Mouse (Mus musculus) cerebellum, adult 11 months (tissue): ENCODE measurements around the gene Ephb6.

ENCODE experiments used
- DNase-seq: peaks from one replicate; pipeline ENCODE4 v3.0.0; 2022

Gene Ephb6

DNA sequence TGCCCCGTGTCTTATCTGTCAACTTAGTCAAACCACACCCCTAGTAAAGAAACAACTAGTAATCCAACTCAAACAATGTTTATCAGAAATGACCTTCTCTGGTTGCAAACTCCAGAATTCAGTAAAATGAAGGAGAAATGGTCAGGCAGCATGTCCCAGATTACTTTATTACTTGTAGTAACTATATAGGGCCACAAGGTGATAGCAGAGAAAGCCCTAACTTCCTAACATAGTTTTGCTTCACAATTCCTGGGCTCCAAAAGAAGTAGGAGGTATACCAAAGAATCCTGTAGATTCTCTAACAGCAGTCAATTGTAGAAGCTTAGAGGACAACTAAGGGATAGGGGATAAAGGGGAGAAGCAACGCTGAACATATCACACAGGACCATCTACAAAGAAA is 25.5 kb downstream of the Ephb6 start:
- no peak for DNase-seq

DNA sequence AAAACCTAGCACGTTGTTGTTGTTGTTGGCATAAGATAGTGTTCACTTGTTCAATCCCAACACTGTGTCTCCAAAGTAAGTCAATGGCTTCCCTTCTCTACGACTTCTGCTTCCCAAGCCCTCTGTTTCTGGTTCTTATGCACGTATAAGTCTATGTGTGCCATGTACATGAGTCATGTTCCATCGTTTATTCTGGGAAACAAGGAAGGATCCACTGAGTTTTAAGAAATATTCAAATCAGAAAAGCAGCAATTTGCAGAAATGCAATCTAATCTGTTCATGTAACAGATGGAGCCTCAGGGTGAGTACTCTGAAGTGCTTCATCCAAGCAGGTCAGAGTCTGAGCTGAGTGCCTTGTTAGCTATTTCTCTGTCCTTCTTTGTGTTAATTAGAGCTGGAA is 26.3 kb downstream of the Ephb6 start:
- no peak for DNase-seq

DNA sequence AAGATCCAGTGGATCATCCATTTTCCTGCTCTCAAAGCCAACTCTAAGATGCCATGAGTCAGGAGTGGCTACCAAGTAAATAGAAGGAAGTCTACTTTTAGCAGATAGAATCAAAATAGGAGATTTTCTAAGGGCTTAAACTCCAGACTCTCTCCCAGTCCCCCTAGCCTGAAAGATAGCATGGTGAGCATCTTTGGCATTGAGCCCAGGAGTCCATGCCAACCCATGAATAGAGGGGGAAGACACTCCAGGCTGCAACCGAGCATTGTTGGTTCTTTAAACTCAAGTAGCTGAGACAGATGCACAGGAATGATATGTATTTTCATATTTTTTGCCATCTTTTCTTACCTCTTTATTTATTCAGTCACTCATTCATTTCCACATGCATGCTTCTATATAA is 29.9 kb downstream of the Ephb6 start:
- no peak for DNase-seq

DNA sequence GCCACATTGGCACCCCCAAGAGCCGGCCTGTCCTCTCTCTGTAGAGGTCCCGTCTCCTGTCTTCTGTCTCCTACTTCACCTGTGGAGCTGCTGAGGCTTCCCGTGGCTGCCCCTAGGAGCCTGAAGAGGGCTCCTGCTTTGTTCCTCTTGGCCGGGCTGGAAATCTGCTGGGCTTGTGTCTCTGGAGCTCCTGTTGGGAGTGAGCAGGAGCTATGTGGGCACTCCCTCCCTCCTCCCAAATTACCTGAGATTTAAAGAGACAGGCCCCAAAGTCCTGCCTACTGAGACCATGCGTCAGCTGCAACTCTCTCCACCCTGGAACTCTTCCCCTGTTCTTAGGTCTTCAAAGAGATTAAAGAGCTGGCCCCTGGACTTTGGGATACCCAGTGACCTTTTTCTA is 30.9 kb downstream of the Ephb6 start, which contains the start of gene Trpv6:
Trpv6 (minus strand) TSS at position 228 of the 400 bp plus-strand sequence.
- DNase-seq: no peak

DNA sequence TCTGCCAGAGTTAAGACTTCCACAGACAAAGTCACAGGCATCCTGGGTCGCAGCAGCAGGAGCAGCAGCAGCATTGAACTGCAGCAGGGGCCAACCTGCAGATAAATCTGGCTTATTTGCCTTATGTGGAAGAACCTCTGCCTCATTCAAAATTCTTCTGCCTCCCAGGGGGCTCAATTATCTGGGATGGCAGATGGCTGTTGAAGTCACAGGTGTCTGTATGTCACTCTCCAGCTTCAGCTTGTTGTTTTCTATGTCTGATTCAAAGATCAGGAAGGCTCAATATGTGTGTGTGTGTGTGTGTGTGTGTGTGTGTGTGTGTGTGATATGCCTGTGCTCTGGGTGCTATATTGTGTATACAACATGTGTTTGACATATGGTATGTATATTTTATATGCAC is 32.1 kb downstream of the Ephb6 start:
- no peak for DNase-seq

DNA sequence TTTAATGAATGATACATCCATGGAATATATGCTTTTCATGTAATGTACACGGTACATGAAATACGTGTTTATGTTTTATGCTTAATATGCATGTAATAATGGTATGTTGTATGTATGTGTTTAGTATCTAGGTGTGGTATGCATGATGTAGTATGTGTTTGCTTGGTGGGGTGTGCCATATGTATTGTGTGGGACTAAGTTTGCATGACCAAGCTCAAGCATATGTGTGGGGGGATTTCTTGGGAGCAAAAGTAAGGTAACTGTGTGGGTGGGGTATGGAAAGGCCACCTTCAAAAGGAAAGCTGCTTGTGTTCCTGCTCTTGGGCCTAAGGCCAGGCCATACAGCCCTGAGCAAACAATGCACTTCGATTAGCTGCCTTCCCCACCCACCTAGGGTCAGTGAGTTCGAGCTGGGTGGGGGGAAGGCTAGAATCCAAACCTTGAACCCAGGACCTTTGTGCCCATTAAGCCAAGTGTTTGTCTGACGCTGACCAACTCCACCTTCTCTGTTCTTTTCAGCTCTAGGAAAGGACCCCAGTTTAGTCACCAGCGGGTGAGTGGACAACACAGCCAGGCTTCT is 32.7 kb downstream of the Ephb6 start:
- DNase-seq: no peak

DNA sequence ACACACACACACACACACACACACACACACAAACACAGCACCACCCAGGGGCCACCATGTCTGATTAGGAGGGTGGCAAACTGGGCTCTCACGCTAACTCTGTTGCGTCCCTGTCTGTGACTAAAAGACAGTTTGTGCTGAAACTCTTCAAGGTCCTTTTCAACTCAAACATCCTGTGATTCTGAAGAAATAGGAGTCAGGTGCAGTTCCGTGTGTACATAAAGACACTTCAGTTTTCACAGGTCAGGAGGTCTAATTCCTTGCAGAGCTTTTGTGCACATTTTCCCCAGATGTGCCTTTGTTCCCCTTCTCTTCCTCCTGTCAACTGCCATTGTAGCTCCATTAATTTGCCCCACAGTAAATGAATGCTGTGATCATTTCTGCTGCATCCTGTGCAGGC is 35.2 kb downstream of the Ephb6 start:
- no peak for DNase-seq

DNA sequence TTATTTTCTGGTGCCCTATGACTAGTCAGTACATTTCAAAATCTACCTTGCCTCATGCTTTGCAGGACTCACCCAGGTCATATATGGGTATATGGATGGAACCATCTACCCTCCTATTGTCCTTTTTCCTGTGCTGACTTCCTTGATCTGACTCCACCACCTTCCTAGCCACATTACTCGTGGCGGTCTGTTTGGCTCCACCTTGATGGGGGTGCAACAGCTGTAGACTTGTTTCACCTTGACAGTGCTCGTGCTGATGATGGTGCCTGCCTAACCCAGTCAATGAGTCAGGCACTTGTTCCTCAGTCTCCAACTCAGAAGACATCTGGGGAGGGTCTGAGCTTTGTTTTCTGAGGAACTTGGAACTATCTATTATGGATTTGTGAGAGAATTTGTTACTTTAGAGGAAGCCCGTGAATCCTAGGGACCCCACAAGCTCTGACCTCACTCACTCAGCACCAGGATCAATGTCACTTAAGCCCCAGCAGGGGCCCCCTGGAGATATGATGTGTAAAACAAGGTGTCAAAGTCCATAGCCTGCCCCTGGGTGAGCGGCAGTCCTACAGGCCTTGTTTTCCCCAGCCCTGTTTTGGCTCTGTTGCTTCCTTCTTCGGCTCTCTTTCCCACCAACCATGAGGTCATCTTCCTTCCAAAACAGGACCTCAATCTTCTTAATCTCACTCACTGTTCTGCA is 36.0 kb downstream of the Ephb6 start:
- DNase-seq: no peak

DNA sequence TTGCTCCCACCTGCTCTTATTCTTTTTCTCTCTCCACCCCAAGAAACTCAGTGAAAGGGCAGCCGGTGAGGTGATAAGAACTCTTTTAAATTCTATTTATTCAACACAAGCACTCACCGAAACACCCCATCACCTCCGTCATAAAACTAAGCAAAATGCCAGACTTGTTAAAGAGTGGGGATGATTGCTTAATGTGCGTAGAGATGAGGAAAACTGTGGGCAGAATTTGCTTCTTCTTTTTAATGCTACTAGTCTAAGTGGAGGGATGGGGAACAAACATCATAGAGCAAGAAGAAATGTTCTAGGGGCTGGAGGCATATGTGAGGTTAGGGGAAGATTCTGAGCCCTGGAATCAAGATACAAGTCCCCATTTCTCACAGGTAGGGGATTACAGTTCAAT is 37.5 kb downstream of the Ephb6 start:
- DNase-seq: no peak

DNA sequence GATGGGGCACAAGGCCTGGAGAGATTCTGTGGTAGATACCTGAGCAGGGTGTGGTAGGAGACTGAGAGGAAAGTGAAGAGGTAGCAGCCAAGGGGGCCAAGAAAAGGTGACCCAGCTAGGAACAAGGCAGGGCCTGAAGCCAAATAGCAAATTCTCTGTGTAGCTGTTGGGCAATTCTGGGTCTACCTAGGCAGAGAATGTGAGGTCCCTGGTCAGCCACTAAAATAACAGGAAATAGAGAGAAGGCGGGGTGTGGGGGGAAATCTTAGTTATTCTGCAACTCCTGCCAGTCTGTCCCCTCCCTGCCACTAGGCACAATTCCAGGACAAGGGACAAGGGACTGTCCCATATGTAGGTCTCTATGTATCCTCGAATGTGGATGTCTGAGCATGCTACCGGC is 37.9 kb downstream of the Ephb6 start:
- no peak for DNase-seq

DNA sequence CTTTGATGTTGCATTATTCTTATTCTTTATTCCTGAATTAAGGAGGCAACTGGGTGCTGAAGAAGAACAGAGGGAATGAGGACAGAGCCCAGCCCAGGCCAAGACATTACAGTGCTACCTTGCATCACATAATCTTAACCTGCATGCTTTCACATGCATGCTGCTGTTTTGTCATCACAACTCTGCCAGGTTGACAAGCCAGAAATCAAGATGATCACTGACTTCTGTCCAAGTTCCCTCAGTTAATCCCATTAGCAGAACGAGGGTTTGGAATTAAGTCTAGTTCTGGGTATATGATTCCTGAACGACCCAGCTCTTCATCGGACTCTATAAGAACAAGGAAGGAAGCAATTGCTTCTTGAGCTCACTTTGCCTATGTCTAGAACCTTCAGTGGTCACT is 40.9 kb downstream of the Ephb6 start:
- no peak for DNase-seq

DNA sequence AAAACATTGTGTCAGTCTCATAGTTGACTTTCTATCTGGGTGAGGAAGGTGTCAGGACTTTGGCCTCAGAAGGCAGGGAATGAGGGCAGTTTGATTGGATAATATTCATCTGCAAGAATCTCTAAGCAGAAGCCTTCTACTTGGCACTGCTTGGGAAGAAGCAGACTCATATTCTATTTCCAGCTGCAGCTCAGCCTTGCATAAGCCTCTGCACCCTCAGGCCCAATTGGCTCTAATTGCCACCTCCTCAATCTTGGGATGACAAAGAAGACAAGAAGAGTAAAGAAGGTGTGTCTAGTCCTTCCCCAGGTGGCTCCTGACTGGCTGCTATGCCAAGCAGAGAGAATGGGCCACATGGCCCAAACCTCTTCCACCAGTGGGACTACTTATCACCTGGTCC is 41.4 kb downstream of the Ephb6 start:
- no peak for DNase-seq

DNA sequence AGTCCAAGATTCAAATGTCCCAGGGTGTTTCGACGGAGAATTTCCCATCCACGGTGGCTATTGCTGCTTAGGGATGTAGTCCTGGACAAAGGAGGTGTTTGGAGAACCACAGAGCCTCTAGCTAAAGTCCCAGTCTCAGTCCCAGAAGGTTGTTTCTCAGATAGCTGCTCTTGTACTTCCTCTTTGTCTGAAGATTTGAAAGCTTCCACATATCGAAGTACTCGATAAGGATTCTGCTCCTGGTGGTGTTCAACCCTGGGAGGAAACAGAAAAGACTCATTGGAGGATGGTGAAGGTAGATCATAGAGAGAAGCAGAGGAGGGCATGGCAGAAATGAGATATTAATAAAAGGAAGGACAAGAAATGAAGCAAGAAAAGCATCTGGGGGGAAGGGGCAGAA is 47.9 kb downstream of the Ephb6 start:
- DNase-seq: no peak

DNA sequence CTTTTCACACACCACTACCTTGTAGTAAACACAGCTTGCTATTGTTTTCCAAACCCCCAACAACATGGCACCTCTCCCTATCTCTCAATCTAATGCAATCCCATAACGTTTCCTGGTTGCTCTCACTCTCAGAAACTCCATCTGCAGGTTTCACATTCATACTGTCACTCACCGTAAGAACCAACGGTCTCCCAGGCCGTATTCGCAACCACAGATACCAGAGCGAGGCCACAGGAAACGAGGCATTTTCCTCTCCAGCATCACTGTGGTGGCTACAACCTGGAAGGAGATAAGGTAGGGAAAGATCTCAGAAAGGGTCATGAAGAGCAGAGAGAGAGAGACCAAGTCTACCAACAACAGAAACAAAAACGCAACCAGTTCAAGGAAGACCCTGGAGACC is 49.4 kb downstream of the Ephb6 start:
- no peak for DNase-seq

DNA sequence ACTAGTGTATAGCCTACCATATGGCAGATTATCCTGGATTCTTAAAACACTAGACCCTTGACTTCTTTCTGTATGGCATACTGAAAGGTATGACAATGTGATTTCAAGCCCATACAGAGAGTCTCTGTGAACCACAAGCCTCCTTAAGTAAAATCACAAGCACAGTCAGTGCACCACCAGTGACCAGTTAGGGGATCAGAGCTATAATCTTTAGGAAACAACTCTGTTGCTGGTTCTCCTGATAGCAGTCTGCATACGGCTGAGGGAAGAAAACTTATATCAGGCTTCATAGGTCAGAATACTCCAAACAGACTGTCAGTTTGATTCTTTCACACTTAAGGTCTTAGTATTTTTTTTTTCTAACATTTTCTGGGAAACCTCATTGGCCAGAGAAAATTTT is 53.2 kb downstream of the Ephb6 start:
- no peak for DNase-seq

DNA sequence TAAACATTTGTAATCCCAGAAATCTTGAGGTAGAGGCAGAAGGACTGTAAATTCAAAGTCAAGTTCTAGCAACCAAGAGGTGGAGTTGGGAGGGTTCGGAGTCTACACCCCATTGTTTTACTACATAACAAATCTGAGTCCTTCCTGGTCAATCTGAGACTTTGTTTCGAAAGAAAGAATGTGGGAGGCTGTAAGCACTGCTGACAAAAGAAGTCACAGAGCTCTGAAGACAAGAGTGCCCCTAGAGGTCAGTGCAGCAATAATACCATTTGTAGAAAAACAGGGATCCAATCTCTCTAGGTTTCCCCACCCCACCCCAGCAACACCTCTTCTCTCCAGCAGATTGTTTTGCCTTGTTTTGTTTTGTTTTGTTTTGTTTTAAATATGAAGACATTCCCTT is 57.0 kb downstream of the Ephb6 start:
- no peak for DNase-seq
